Comparison of ENCODE assay signal across 7 mouse cellular contexts in genomic region chr14:51884598-51885331, GRCm38 (mm10). TPM values are rescaled to one million over a fixed set of nuclear protein-coding genes. Genes with fewer than 3 reads are reported as not detected.
DNase-seq lines count a peak whose midpoint lies in the region; ATAC-seq lines count a peak whose summit lies in the region.

Mettl17 (plus strand) TSS chr14:51884842.

- intact Hi-C loops in gastrocnemius, postnatal 36 days (cut with DNase I), result loop anchor here (10.0 kb wide), 1 partner anchor 430 kb away; no protein-coding TSS in a partner anchor
- intact Hi-C loops in left cerebral cortex, postnatal 25 days (cut with DNase I), result loop anchor here (5.0 to 10.0 kb wide), 3 partner anchors 48 to 400 kb away; partner anchors contain the start of gene Zfp219

- H3K9me3 ChIP-seq in intestine, embryonic 15.5 days, result no peaks in the 10 kb centered on the region
- H3K9me3 ChIP-seq in midbrain, embryonic 10.5 days (replicated peaks), result no peaks in the 10 kb centered on the region

- under 1% methylated on average over 43 of the region's 43 CpGs for WGBS in intestine, embryonic 15.5 days
- under 1% methylated on average over 43 of the region's 43 CpGs for WGBS in midbrain, embryonic 10.5 days

- peak within 1 kb of the TSS; percentile 80 for H3K9ac ChIP-seq in intestine, embryonic 15.5 days

- H3K4me2 ChIP-seq in intestine, embryonic 15.5 days (replicated peaks), result peak within 1 kb of the TSS; percentile 83

- H3K4me3 ChIP-seq in intestine, embryonic 15.5 days (replicated peaks), result peak within 1 kb of the TSS; percentile 74
- peak within 1 kb of the TSS; percentile 78 for H3K4me3 ChIP-seq in midbrain, embryonic 10.5 days

- H3K36me3 ChIP-seq in intestine, embryonic 15.5 days, result peaks cover 12% of the 10 kb centered on the region
- peaks cover 39% of the 10 kb centered on the region for H3K36me3 ChIP-seq in midbrain, embryonic 10.5 days

- peak; percentile 96 for DNase-seq in adrenal gland, adult 2 months
- peak; percentile 93 for DNase-seq in embryo, embryonic 11.5 days (ENCODE audit: low read depth, low spot score)
- peak; percentile 85 to 94 for DNase-seq in gastrocnemius, postnatal 36 days
- peak; percentile 87 to 97 for DNase-seq in left cerebral cortex, postnatal 25 days (ENCODE audit: low spot score in 2 of 2)
- peak; percentile 95 for DNase-seq in midbrain, embryonic 10.5 days (ENCODE audit: low spot score)
- DNase-seq in right cerebral cortex, postnatal 4 days, result peak; percentile 85

- H3K27ac ChIP-seq in intestine, embryonic 15.5 days, result peak within 1 kb of the TSS; percentile 86
- H3K27ac ChIP-seq in midbrain, embryonic 10.5 days (replicated peaks), result peak within 1 kb of the TSS; percentile 92

- peaks cover 5% of the 10 kb centered on the region for H3K4me1 ChIP-seq in intestine, embryonic 15.5 days (replicated peaks)
- peaks cover 18% of the 10 kb centered on the region for H3K4me1 ChIP-seq in midbrain, embryonic 10.5 days

- peak; percentile 97 for ATAC-seq in intestine, embryonic 15.5 days

- H3K27me3 ChIP-seq in intestine, embryonic 15.5 days (replicated peaks), result no peaks in the 10 kb centered on the region
- H3K27me3 ChIP-seq in midbrain, embryonic 10.5 days (ENCODE audit: low read depth, poor library complexity, severe bottlenecking), result no peaks in the 10 kb centered on the region

RNA-seq across cellular contexts. Expression of gene Mettl17, which starts in this region (rescaled TPM):
- 10 to 100 TPM; 31.0 to 33.4 TPM for total RNA-seq in adrenal gland, adult 2 months (2021)
- polyA plus RNA-seq in adrenal gland, adult 2 months (2012; rRNA removed), result 48.8 and 99.4 TPM in 2 replicates
- total RNA-seq in gastrocnemius, postnatal 36 days (2021), result 10 to 100 TPM; 11.7 to 14.4 TPM
- polyA plus RNA-seq in intestine, embryonic 15.5 days (2015; fragmentation: Nextera tagmentation; extraction: Ambion mirVana), result 45.4 and 45.5 TPM in 2 replicates
- 10 to 100 TPM; 26.0 to 33.8 TPM for total RNA-seq in left cerebral cortex, postnatal 25 days (2021)
- polyA plus RNA-seq in midbrain, embryonic 10.5 days (2016; fragmentation: Nextera tagmentation; extraction: Ambion mirVana), result 40.6 and 46.3 TPM in 2 replicates

Comparison
In these comparisons a context has a peak if more than half of its experiments do, and no peak if none do; other contexts are left out.
1. Peak in every context shown above with its lines: DNase-seq, ATAC-seq, H3K4me3 ChIP-seq and H3K27ac ChIP-seq.